Mouse (Mus musculus): ENCODE data around the gene Vwa1.
A peak's percentile ranks its signal among the peaks of the same experiment; 100 is the strongest.
"Not testable (repeated sequence)": the region's sequence is repeated elsewhere in the genome, so short reads cannot be mapped to it uniquely, and the experiment has no call there.

Vwa1 gene

DNA sequence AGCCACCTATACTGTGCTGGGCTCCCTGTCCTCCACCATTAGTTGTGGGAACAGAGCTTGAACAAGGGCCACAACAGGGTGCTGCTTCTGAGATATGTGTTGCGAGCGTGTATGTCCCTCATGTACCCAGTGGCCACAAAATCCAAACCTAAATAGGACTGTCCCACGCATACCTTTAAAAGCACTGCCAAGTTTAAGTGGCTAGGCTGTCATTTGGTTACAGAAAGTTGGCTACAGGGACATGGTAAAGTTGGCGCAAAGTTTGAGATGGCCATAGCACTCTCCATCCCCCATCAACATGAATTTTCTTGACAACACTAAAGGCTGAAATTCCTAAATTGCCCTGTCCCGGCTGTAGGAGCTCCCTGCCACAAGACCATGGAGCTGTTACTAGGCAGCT, 29.4 kb downstream of the Vwa1 start:
- no peak for DNase-seq (ENCODE audit: low spot score in 2 of 2)

DNA sequence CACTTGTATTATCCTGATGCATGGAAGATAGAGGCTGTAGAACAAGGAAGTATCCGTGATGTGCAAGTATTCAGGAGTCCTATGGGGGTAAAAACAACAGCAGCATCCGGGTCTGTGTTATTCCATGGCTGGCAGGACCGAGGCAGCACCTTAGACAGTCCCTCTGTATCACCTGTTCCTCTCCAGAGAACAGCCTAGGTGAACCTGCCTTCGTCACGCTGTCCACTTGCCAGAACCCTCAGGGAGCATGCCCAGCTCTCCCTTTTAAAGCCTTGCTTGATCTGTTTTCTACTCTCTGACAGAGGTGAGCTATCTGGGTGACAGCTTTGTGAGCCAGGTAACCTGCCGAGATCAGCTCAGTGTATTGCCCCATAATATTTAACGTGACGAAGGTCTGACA, 30.0 kb downstream of the Vwa1 start:
- no peak for DNase-seq (ENCODE audit: low spot score in 2 of 2)

DNA sequence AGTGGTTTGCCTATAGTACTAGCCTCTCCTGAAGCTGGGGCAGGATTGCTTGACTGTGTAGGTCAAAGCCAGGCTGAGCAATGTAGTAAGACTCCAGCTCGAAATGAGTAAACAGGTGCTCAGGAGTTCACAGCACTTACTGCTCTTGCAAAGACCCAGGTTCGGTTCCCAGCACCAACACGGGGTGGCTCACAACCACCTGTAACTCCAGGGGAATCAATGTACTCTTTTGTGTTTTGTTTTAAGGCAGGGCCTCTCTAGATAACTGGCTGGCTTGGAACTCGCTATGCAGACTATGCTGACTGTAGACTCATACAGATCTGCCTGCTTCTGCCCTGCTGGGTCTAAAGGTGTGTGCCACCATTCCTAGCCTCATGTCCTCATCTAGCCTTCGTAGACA, 31.8 kb downstream of the Vwa1 start:
- no peak for DNase-seq (ENCODE audit: low spot score in 2 of 2)

DNA sequence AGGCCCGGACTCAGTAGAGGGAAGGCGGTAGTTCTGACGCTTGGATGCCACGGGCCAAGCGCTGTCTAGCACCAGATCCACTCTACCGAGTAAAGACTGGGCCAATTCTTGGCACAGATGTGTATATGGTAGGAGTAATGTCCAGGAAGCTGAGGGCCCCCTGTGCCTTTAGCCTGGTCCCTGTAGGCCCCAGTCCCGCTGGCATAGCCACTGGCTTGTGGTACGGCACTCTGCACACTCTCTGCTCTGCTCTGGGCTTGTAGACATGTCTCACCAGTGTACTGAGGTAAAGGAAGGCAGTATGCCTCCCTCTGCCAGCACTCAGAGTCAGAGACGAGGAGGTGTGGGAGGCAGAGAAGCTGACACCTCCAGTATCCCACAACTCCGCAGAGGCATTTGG, 33.8 kb downstream of the Vwa1 start:
- DNase-seq (ENCODE audit: low spot score in 2 of 2) = not testable (repeated sequence)

DNA sequence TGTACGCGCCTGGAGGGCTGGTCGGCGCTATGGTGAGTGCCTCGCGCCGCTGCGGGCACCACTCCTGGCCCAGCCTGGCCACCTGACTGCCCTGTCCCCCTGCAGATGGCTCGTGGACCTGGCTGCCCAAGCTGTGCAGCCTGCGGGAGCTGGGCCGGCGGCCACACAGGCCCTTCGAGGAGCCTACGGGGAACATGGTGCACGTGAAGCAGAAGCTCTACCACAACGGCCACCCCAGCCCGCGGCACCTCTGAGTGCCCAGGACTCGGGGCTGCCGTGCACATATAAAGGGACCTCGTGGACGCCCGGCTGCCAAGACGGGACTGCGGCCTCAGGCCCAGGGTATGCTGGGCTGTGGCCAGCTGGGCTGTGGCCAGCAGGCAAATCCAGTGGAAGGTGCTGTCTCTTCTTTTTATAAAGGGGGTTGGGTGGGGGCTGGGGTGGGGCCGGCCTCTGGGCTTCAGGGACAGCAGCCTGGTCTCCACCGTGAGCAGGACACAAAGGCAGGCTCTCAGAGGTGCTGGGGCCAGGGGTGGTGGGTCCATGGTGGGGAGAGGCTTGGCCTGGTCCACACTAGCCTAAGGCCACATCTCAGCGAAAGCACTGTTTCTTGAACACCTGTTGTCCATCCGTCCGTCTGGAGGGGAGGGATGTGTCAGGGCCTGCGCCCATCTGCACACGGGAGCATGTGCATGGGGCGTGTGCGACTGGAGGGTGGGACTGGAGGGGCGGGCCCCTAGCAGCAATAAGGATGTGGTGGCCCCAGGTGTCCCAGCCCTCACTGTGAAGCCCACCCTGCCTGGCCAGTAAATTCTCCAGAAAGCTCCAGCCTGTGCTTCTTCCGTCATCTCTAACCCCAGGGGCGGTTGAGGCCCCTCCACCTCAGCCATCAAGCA, 34.5 kb downstream of the Vwa1 start:
- DNase-seq (ENCODE audit: low spot score in 2 of 2) = no peak

DNA sequence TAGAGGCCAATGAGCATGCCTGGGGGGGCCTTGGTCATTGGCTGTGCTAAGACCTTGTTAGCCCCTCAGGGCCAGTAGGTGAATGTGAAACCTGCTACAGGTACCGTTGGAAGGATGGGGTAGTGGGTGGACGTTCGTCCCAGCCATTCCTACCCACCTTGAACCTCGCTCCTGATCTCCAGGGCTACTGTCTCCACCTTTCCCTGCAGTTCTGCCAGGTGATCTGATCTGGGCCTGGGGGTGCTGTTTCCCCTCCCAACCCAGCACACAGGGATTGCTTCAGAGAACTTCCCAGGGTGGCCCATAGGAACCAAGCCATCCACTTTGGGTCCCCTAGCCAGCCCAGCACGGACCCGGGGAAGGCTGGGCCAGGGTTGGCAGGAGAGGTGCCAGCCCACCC, 35.3 kb downstream of the Vwa1 start:
- DNase-seq (ENCODE audit: low spot score in 2 of 2) = no peak

DNA sequence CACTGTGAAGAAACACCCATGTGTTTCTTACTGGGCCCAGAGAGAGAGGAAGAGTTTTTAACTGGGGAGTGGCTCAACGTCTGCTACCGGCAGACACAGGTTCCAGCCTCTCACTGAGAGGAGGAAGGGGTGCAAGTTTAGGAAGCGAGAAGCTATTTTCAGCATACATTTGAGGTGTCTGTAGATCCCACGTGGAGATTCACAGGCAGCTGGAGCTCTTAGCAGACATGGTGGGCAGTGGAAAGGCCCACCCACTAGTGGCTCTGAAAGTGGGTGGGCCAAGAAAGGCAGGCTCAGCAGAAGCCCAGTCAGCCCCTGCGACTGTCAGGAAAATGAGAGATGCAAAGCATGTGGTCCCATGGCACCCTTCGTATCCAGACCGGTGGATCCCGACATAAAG, 36.2 kb downstream of the Vwa1 start:
- DNase-seq (ENCODE audit: low spot score in 2 of 2) = no peak

DNA sequence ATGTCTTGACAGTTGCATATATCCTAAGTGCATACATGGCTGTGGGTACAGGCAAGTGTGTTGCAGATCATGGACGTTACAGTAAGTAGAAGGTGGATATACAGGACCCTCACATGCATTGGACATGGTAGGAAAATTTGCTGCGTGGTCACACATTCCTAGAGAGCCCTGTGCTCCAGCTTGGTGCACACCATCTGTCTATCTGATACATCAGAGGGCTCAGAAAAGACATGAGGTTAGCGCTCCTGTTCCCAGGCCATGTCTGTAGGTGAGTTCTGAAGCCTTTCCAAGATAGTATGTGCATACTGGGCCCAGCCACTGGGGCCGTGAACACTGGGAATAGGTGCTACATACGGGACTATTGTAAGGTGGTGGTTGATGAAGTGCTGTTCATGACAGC, 38.1 kb downstream of the Vwa1 start:
- DNase-seq (ENCODE audit: low spot score in 2 of 2) = no peak

DNA sequence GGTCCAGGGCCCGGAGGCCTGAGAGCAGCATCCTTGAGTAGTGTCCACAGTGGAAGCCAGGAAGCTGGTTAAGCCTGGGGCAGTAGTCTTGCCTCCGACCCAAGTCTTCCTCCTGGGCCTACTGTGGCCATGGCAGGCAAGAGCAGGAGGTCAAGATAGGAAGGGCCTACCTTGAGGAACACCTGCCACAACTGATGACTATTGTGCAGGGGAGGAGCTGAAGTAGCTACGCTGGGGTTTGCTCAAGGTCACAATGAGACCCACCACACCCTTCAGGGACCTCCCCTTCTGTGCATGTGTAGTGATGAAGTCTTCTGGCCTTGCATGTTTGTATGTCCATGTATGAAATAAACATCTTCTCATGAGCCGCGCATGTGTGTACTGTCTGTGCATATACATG, 38.7 kb downstream of the Vwa1 start:
- DNase-seq (ENCODE audit: low spot score in 2 of 2) = no peak

DNA sequence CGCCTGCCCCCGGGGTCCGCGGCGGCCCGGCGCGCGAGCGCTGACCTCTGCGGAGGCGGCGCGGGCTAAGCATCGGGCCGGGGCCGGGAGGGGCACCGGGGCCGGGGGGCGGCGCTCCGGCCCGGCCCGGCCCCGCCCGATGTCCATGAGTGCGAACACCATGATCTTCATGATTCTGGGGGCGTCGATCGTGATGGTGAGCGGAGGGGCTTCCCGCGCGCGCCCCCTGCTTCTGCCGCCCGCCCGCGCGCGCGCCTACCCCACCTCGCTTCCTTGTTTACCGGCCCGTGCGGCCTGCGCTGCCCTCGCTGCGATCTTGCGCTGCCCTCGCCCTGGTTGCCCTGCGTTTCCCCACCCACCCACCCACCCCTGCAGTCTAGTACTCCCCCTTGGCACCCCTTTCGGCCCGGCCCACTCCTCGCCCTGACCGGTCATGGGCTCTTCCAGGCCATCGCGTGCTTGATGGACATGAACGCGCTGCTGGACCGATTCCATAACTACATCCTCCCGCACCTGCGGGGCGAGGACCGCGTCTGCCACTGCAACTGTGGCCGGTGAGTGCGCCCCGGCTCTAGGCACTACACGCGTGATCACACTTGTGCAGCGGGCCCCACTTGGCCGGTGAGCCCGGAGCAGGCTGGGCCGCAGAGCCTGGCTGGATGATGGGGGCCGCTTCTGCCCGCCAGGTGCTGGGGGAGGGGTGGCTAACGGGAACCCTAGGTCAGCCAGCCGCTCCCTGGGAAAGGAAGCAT, 39.4 kb downstream of the Vwa1 start:
- DNase-seq (ENCODE audit: low spot score in 2 of 2) = peak; percentile 28 to 73

DNA sequence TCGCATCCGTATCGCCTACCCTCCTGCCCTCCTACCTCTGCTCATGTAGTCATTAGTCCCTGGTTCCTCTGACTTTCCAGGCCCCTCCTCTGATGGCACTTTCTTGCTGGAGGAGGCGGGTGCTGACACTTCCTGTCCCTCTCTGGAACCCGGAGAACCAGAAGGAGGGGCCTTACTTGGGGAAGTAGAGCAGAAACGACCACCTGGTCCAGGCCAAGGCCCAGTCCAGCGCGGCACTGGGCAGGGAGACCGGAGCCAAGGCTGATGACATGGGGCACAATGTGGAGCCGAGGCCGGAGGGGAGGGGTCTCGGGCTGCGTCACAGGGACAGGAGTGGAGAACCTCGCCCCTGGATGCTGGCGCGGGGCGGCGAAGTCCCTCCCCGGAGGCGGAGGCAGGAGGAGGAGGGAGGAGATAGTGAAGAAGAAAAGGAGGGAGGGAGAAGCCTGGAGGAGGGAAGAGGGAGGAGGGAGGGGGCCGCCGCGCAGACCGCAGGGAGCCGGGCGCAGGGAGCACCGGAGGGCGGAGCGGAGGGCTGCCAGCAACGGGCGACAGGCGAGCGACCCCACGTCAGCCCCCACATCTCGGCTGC, 40.1 kb downstream of the Vwa1 start, which contains the start of gene Tmem240:
Gene Tmem240 (plus strand): TSS at position 451 of the 592 bp plus-strand sequence.
- DNase-seq (ENCODE audit: low spot score in 2 of 2) = peak; percentile 68 to 81

DNA sequence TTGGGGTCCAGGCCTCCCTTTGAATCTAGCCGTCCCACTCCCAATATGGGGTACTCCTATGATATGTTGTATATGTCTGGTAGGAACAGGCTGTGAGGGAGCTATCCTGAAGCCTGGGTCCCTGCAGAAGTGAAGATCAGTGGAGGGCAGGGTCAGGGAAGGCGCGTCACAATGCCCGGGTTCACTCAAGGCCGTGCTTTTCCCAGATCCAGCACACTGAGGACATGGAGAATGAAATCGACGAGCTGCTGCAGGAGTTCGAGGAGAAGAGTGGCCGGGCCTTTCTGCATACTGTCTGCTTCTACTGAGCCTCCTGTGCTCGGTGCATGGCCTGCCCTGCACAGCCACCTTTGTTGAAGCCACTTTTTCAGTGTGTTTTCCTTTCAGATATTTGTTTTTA, 41.2 kb downstream of the Vwa1 start:
- no peak for DNase-seq (ENCODE audit: low spot score in 2 of 2)

DNA sequence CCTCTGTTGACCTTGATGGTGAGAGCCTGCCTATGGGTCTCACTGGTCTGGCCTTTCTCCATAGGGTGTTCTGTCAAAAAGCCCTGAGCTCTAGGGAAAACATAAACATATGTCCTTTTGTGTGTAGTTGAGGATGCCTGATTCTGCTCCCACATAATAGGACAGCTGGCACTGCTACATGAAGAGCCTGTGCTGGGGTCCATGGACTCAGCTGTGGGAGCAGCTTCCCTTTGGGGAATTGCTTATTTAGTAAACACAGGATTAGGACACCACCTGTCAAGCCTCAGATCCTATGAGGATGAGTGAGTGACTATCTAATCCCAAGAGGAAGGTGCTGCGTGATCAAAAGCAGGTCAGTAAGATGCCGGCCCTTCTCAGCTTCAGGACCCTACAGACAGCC, 46.5 kb downstream of the Vwa1 start:
- DNase-seq (ENCODE audit: low spot score in 2 of 2) = no peak

DNA sequence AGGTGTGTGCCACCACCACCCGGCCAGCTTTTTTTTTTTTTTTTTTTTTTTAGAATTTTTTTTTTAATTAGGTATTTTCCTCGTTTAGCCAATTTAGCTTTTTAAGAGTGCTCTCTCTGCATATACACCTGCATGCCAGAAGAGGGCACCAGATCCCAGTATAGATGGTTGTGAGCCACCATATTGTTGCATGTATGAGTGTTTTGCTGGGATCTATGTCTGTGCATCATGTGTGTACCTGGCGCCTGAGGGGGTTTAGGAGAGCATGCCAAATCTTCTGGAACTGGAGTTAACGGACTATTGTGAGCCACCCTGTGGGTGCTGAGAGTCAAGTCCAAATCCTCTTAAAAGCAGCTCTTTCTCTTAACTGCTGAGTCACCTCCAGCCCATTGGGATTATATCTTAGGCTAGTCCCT, 52.8 kb downstream of the Vwa1 start:
- no peak for DNase-seq (ENCODE audit: low spot score in 2 of 2)

Measured in spleen, postnatal 4 days (tissue).